ENCODE assay signal across 10 mouse cellular contexts in the genomic region with DNA sequence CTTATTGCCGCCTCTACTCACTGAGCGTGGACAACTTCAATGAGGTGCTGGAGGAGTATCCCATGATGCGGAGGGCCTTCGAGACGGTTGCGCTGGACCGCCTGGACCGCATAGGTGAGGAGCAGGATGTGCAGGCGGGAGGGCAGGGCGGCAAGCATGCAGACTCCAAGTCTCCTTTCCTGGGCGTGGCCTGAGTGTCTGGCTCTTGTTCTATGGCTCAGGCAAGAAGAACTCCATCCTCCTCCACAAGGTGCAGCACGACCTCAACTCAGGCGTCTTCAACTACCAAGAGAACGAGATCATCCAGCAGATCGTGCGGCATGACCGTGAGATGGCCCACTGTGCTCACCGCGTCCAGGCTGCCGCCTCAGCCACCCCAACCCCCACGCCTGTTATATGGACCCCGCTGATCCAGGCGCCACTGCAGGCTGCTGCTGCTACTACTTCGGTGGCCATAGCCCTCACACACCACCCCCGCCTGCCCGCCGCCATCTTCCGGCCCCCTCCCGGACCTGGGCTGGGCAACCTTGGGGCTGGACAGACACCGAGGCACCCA. TPM values are rescaled to one million over a fixed set of nuclear protein-coding genes. Genes with fewer than 3 reads are reported as not detected.
DNase-seq lines count a peak whose midpoint lies in the region; ATAC-seq and TF ChIP-seq lines count a peak whose summit lies in the region.
"Had no signal": no experiment of that assay in that cellular context is flagged by ENCODE, and none has a peak within 500 bp of the region (broad histone marks: within the 10 kb centered on the region; RNA-seq: fewer than 3 reads in every experiment).

No protein-coding gene starts in this region.

- peak overlapping the region; percentile 4; the same call in 1 of the 2 replicates for H3K4me3 ChIP-seq in heart, embryonic 16.5 days (ENCODE audit: low read length)
- H3K4me3 ChIP-seq in ES-Bruce4 (ENCODE audit: low read depth, low read length), result peak overlapping the region; percentile 66
- H3K4me3 ChIP-seq in embryonic facial prominence, embryonic 13.5 days, result peak overlapping the region; percentile 22

- H3K9me3 ChIP-seq in heart, embryonic 16.5 days (replicated peaks; ENCODE audit: control insufficient read depth, low read length), result no peaks in the 10 kb centered on the region
- no peaks in the 10 kb centered on the region for H3K9me3 ChIP-seq in ES-Bruce4 (replicated peaks; ENCODE audit: control insufficient read depth, insufficient read depth, low read length, poor library complexity, severe bottlenecking)
- H3K9me3 ChIP-seq in embryonic facial prominence, embryonic 13.5 days, result no peaks in the 10 kb centered on the region
- H3K9me3 ChIP-seq: G1E had no signal

- no peaks in the 10 kb centered on the region for H3K4me1 ChIP-seq in heart, embryonic 16.5 days (ENCODE audit: control insufficient read depth, insufficient read depth, low read length)
- H3K4me1 ChIP-seq in ES-Bruce4 (ENCODE audit: control insufficient read depth, insufficient read depth, low read length), result no peaks in the 10 kb centered on the region
- peaks cover 25% of the 10 kb centered on the region for H3K4me1 ChIP-seq in embryonic facial prominence, embryonic 13.5 days

- 44% methylated on average over 30 of the region's 30 CpGs for WGBS in heart, embryonic 16.5 days
- 32% methylated on average over 30 of the region's 30 CpGs for WGBS in embryonic facial prominence, embryonic 13.5 days

- H3K4me2 ChIP-seq in heart, embryonic 16.5 days (ENCODE audit: low read depth, low read length), result peak overlapping the region; percentile 26; the same call in 1 of the 2 replicates
- H3K4me2 ChIP-seq in embryonic facial prominence, embryonic 13.5 days, result peak overlapping the region; percentile 53

- no peaks in the 10 kb centered on the region for H3K36me3 ChIP-seq in heart, embryonic 16.5 days (ENCODE audit: control insufficient read depth, insufficient read depth)
- H3K36me3 ChIP-seq in ES-Bruce4 (ENCODE audit: control insufficient read depth, insufficient read depth, low read length, poor library complexity, severe bottlenecking), result no peaks in the 10 kb centered on the region
- H3K36me3 ChIP-seq in embryonic facial prominence, embryonic 13.5 days, result no peaks in the 10 kb centered on the region
- H3K36me3 ChIP-seq: G1E had no signal

- ATAC-seq in heart, embryonic 16.5 days (replicated peaks; ENCODE audit: extremely low read depth, insufficient read depth, low FRiP score), result no peak
- no peak for ATAC-seq in embryonic facial prominence, embryonic 13.5 days (ENCODE audit: insufficient number of reproducible peaks, insufficient read depth, low FRiP score, low TSS enrichment, low read depth)

- peaks cover 2% of the 10 kb centered on the region; the same call in 1 of the 2 replicates for H3K27me3 ChIP-seq in heart, embryonic 16.5 days (ENCODE audit: control insufficient read depth, insufficient read depth, low read length)
- no peaks in the 10 kb centered on the region for H3K27me3 ChIP-seq in ES-Bruce4 (ENCODE audit: control insufficient read depth, insufficient read depth, low read length, poor library complexity, severe bottlenecking)
- peaks cover 21% of the 10 kb centered on the region for H3K27me3 ChIP-seq in embryonic facial prominence, embryonic 13.5 days

- intact Hi-C loops in heart, postnatal 14 days (cut with DNase I), result no loop called here

- no peak overlapping the region for H3K9ac ChIP-seq in heart, embryonic 16.5 days (ENCODE audit: low read length)
- peak overlapping the region; percentile 54 for H3K9ac ChIP-seq in ES-Bruce4 (ENCODE audit: low read depth, poor library complexity, severe bottlenecking)
- 0 out of 2 replicates have a peak overlapping the region, but pooled peaks have one; percentile 16 for H3K9ac ChIP-seq in embryonic facial prominence, embryonic 13.5 days

- no peak for TF ChIP-seq EP300 in ES-Bruce4 (IDR thresholded peaks at IDR 0.05; ENCODE audit: insufficient read depth, low read depth, low read length)

- no peak for DNase-seq in heart, postnatal 14 days
- peak; percentile 31 to 38 for DNase-seq in kidney, postnatal 4 days
- no peak for DNase-seq in adrenal gland, postnatal 4 days (ENCODE audit: low spot score in 2 of 2)
- no peak for DNase-seq in cerebellum, adult 8-10 months
- no peak for DNase-seq in left cerebral cortex, adult 18-20 months (ENCODE audit: low spot score in 2 of 2)
- DNase-seq: gastrocnemius, postnatal 14 days had no signal

- TF ChIP-seq CTCF in ES-Bruce4 (IDR thresholded peaks at IDR 0.05; ENCODE audit: low read depth, low read length), result no peak

- TF ChIP-seq POLR2A in ES-Bruce4 (IDR thresholded peaks at IDR 0.05; ENCODE audit: insufficient read depth, low read length), result no peak

- H3K27ac ChIP-seq in heart, embryonic 16.5 days (ENCODE audit: low read length), result no peak overlapping the region
- H3K27ac ChIP-seq in ES-Bruce4 (ENCODE audit: insufficient read depth, low read length), result no peak overlapping the region
- H3K27ac ChIP-seq in embryonic facial prominence, embryonic 13.5 days, result no peak overlapping the region

RNA-seq across cellular contexts. Expression of a gene that starts 35.9 kb away (rescaled TPM):
- 0.89 and 1.1 TPM in 2 replicates for polyA plus RNA-seq in heart, embryonic 16.5 days (2015; fragmentation: Nextera tagmentation; extraction: Ambion mirVana)
- 1 to 10 TPM; 4.6 to 6.9 TPM for total RNA-seq in heart, postnatal 14 days (2021)
- 0.22 and 0.40 TPM in 2 replicates for polyA plus RNA-seq in ES-Bruce4 (2011; ENCODE audit: insufficient read depth, insufficient read length, low read depth, missing spikeins)
- 0.28 and 0.46 TPM in 2 replicates for polyA plus RNA-seq in embryonic facial prominence, embryonic 13.5 days (2015; fragmentation: Nextera tagmentation; extraction: Ambion mirVana)
- total RNA-seq in adrenal gland, postnatal 4 days (2021), result 1 to 10 TPM; 2.1 to 2.9 TPM
- total RNA-seq in left cerebral cortex, adult 18-20 months (2021), result 1 to 10 TPM; 5.2 to 6.3 TPM
- polyA plus RNA-seq: G1E had no signal

Comparison
In these comparisons a context has a peak if more than half of its experiments do, and no peak if none do; other contexts are left out.
1. H3K4me3 ChIP-seq: peak in every context shown above with its lines; median percentile 66 in ES-Bruce4; 22 in embryonic facial prominence, embryonic 13.5 days; 4 in heart, embryonic 16.5 days.
2. DNase-seq: peak in kidney, postnatal 4 days (2 of 2); none in heart, postnatal 14 days (0 of 2), adrenal gland, postnatal 4 days (0 of 2), cerebellum, adult 8-10 months (single experiment) and left cerebral cortex, adult 18-20 months (0 of 2).